Mouse (Mus musculus): ENCODE results near the gene Casp6.

DNA sequence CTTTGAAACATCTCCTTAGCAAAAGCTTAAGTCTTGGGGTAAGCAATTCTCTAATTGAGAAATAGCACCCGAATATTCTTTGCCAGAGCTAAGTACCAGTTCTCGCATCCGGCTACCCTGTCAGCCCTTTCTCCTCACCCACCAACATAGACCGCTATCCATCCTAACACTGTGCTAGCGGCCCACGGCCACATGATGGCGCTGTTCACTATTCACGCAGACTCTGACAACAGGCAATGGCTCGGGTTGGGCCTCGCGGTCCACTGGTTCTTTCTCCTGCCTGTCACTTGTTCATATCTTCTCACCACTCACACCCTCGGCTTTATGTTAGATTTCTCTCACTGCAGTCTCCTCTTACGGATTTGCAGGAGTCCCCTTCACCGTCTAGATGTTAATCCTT, 37.5 kb upstream of the Casp6 start:
- TF ChIP-seq POLR2A (IDR thresholded peaks at IDR 0.05; ENCODE audit: insufficient read depth, low read depth, low read length) (no peak), CTCF (IDR thresholded peaks at IDR 0.05) (peak; percentile 75), EP300 (IDR thresholded peaks at IDR 0.05; ENCODE audit: insufficient read depth, low read depth, low read length) (no peak)

All from heart, adult 2 months (tissue).